Mouse (Mus musculus): ENCODE results near the gene Tmem239. TPM values are rescaled to one million over a fixed set of nuclear protein-coding genes. Genes with fewer than 3 reads are reported as not detected.

Gene Tmem239
- polyA plus RNA-seq, 1 experiment, result not detected

DNA sequence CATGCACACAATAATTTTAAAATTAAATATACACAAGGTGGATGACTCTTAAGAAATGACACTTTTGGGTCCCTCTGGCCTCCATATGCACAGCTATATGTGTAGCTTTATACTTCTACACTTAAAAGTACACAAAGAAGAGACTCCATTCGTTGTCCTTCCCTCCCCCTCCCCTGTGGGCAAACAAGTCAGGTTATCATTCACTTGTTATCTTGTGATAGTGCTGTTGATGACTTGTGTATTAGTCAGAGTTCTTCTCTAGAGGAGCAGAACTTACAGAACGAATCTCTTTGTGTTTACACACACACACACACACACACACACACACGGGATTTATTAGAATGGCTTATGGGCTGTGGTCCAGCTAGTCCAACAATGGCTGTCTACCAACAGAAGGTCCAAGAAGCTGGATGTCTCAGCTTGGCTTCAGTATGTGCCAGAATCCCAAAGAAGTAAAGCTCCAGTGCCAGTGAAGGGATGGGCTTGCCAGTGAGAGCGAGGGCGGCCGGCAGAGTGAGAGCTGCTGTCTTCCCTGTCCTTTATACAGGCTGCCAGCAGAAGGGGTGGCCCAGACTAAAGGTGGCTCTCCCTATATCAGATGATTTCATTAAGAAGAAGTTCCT is 48.6 kb downstream of the Tmem239 start:
- peaks cover 22% of the 10 kb centered on the region for H3K36me3 ChIP-seq (ENCODE audit: control insufficient read depth)
- H3K4me1 ChIP-seq (ENCODE audit: control insufficient read depth), result peaks cover 43% of the 10 kb centered on the region
- TF ChIP-seq TAL1 (IDR thresholded peaks at IDR 0.05; ENCODE audit: low read length) (no peak), GATA1 (IDR thresholded peaks at IDR 0.05; ENCODE audit: low read length) (no peak)
- no peaks in the 10 kb centered on the region for H3K9me3 ChIP-seq (ENCODE audit: control insufficient read depth, low read length)
- peaks cover under 1% of the 10 kb centered on the region for H3K27me3 ChIP-seq (ENCODE audit: control insufficient read depth)
- no peak overlapping the region for H3K4me3 ChIP-seq (replicated peaks)

Other genes starting within 250 kb of the Tmem239 start
- gene Snrpb, start 227.1 kb upstream of the Tmem239 start, polyA plus RNA-seq (2012), result 43.6 and 46.0 TPM in 2 replicates
- not detected in 2 replicates for gene Tmc2, start 211.3 kb upstream of the Tmem239 start, polyA plus RNA-seq (2012)
- gene Nop56, start 132.0 kb upstream of the Tmem239 start, polyA plus RNA-seq (2012), result 6.1 and 6.4 TPM in 2 replicates
- gene Idh3b, start 121.9 kb upstream of the Tmem239 start, polyA plus RNA-seq (2012), result 6.8 and 9.7 TPM in 2 replicates
- gene Ebf4, start 111.3 kb upstream of the Tmem239 start, polyA plus RNA-seq (2012), result not detected in 2 replicates
- not detected in 2 replicates for gene Cpxm1, start 8.9 kb upstream of the Tmem239 start, polyA plus RNA-seq (2012)
- gene Gm28372, start 1.2 kb upstream of the Tmem239 start, polyA plus RNA-seq (2012), result not detected in 2 replicates
- not detected in 2 replicates for gene 1700020A23Rik, start 1.2 kb upstream of the Tmem239 start, polyA plus RNA-seq (2012)
- 1.2 and 1.3 TPM in 2 replicates for gene Vps16, start 17.9 kb downstream of the Tmem239 start, polyA plus RNA-seq (2012)
- gene Pced1a, start 18.2 kb downstream of the Tmem239 start, polyA plus RNA-seq (2012), result 0.38 and 0.42 TPM in 2 replicates
- 1.2 and 1.9 TPM in 2 replicates for gene Ptpra, start 43.8 kb downstream of the Tmem239 start, polyA plus RNA-seq (2012)
- gene Mrps26, start 157.3 kb downstream of the Tmem239 start, polyA plus RNA-seq (2012), result 7.2 and 8.8 TPM in 2 replicates
- gene Oxt, start 169.7 kb downstream of the Tmem239 start, polyA plus RNA-seq (2012), result not detected in 2 replicates
- gene Avp, start 176.1 kb downstream of the Tmem239 start, polyA plus RNA-seq (2012), result not detected in 2 replicates
- gene Fastkd5, start 223.5 kb downstream of the Tmem239 start, polyA plus RNA-seq (2012), result 0.02 and 0.03 TPM in 2 replicates
- gene Ubox5, start 223.6 kb downstream of the Tmem239 start, polyA plus RNA-seq (2012), result 0.13 and 0.17 TPM in 2 replicates
- 0.34 and 0.38 TPM in 2 replicates for gene Lzts3, start 236.3 kb downstream of the Tmem239 start, polyA plus RNA-seq (2012)

Measured in erythroblast, embryonic 14.5 days (primary cell).